1 mouse cellular context compared by ENCODE assay signal in genomic region chr10:60775473-60775872, GRCm38 (mm10).
A peak's percentile ranks its signal among the peaks of the same experiment; 100 is the strongest.
TF ChIP-seq lines count a peak whose summit lies in the region.

No protein-coding gene starts in this region.

TF ChIP-seq in CH12.LX, 34 proteins besides CTCF, POLR2A, EP300 and RAD21:
- TF ChIP-seq USF2 (conservative IDR thresholded peaks at IDR 0.05; ENCODE audit: low read depth, low read length) (no peak), GABPA (IDR thresholded peaks at IDR 0.05; ENCODE audit: insufficient replicate concordance, low read depth, low read length) (no peak), CHD2 (IDR thresholded peaks at IDR 0.05; ENCODE audit: low read length) (no peak), SMC3 (IDR thresholded peaks at IDR 0.05; ENCODE audit: low read depth, low read length) (peak; percentile 29)
